ENCODE assay signal across 14 mouse cellular contexts in genomic region chrX:73580133-73580532, GRCm38 (mm10). TPM values are rescaled to one million over a fixed set of nuclear protein-coding genes. Genes with fewer than 3 reads are reported as not detected.
"Had no signal": no experiment of that assay in that cellular context is flagged by ENCODE, and none has a peak within 500 bp of the region (broad histone marks: within the 10 kb centered on the region; RNA-seq: fewer than 3 reads in every experiment).

No protein-coding gene starts in this region.

- H3K27ac ChIP-seq: kidney, postnatal 0 days; layer of hippocampus, adult 2 months; limb, embryonic 13.5 days; liver, embryonic 14.5 days; midbrain, embryonic 15.5 days had no signal

- H3K4me1 ChIP-seq: limb, embryonic 13.5 days; midbrain, embryonic 15.5 days had no signal

- H3K4me3 ChIP-seq: layer of hippocampus, adult 2 months; limb, embryonic 13.5 days; megakaryocyte, embryonic 14.5 days; midbrain, embryonic 15.5 days had no signal

- DNase-seq: kidney, adult 8-10 months; kidney, postnatal 36 days; left cerebral cortex, postnatal 4 days; lung, adult 18-20 months; right cerebral cortex, postnatal 14 days; thymus, postnatal 4 days had no signal

- H3K9me3 ChIP-seq: limb, embryonic 13.5 days; megakaryocyte, embryonic 14.5 days; midbrain, embryonic 15.5 days had no signal

- H3K27me3 ChIP-seq: midbrain, embryonic 15.5 days had no signal

- H3K36me3 ChIP-seq: limb, embryonic 13.5 days; midbrain, embryonic 15.5 days had no signal

- ATAC-seq: midbrain, embryonic 15.5 days had no signal

- H3K4me2 ChIP-seq: limb, embryonic 13.5 days; midbrain, embryonic 11.5 days; midbrain, embryonic 15.5 days had no signal

- H3K9ac ChIP-seq: limb, embryonic 13.5 days; liver, embryonic 14.5 days; midbrain, embryonic 15.5 days had no signal

RNA-seq across cellular contexts. Expression of gene Dusp9, which starts 59.1 kb away (rescaled TPM):
- total RNA-seq: liver, adult 2 months had no signal
- polyA plus RNA-seq: liver, adult 2 months had no signal
